Mouse (Mus musculus): ENCODE results near the gene Minpp1.
A peak's percentile ranks its signal among the peaks of the same experiment; 100 is the strongest.

Gene Minpp1

GRCm38 (mm10) chr19:32528723-32529122, 43.2 kb downstream of the Minpp1 start:
- no peak for DNase-seq

- DNase-seq, result no peak
Measured at GRCm38 (mm10) chr19:32529252-32529942, 43.8 kb downstream of the Minpp1 start.

- DNase-seq, result no peak
Measured at GRCm38 (mm10) chr19:32530296-32530695, 44.7 kb downstream of the Minpp1 start.

GRCm38 (mm10) chr19:32532331-32532730, 46.8 kb downstream of the Minpp1 start:
- peak in 1 of 2 experiments; percentile 42 for DNase-seq

- no peak for DNase-seq
Measured at GRCm38 (mm10) chr19:32532737-32533505, 47.4 kb downstream of the Minpp1 start.

GRCm38 (mm10) chr19:32534887-32535286, 49.3 kb downstream of the Minpp1 start:
- no peak for DNase-seq

- DNase-seq, result no peak
Measured at GRCm38 (mm10) chr19:32542784-32543490, 57.4 kb downstream of the Minpp1 start.

- peak; percentile 9 to 35 for DNase-seq
Measured at GRCm38 (mm10) chr19:32547396-32547795, 61.8 kb downstream of the Minpp1 start.

- no peak for DNase-seq
Measured at GRCm38 (mm10) chr19:32548202-32548601, 62.6 kb downstream of the Minpp1 start.

- peak in 1 of 2 experiments; percentile 17 for DNase-seq
Measured at GRCm38 (mm10) chr19:32550446-32550845, 64.9 kb downstream of the Minpp1 start.

GRCm38 (mm10) chr19:32551442-32551841, 65.9 kb downstream of the Minpp1 start:
- peak in 1 of 2 experiments; percentile 8 for DNase-seq

- DNase-seq, result peak; percentile 13 to 14
Measured at GRCm38 (mm10) chr19:32552106-32552505, 66.5 kb downstream of the Minpp1 start.

- DNase-seq, result no peak
Measured at GRCm38 (mm10) chr19:32553310-32553709, 67.7 kb downstream of the Minpp1 start.

- DNase-seq, result no peak
Measured at GRCm38 (mm10) chr19:32555257-32555656, 69.7 kb downstream of the Minpp1 start.

Measured in kidney, postnatal 36 days (tissue).